ENCODE assay signal across 9 mouse cellular contexts in the genomic region with DNA sequence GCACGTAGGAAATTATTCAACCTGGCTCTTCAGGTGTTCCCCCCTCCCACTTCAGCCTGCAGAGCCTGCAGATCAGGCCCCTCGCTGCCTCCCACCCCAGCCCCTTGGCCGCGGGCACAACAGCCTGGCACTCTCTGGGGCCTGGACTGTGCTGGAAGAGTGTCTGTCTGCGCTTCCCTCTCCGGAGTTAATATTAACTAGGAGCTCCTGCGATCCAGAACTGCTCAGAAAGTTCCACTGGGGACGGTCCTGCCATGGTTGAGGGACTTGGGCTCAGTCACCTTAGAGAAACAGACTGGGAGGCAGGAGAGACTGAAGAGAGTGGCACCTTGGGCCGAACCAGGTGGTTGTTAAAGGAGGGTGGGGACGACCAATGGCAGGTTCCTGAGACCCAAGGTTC. TPM values are rescaled to one million over a fixed set of nuclear protein-coding genes. Genes with fewer than 3 reads are reported as not detected.
DNase-seq lines count a peak whose midpoint lies in the region; ATAC-seq lines count a peak whose summit lies in the region.
"Had no signal": no experiment of that assay in that cellular context is flagged by ENCODE, and none has a peak within 500 bp of the region (broad histone marks: within the 10 kb centered on the region; RNA-seq: fewer than 3 reads in every experiment).

No protein-coding gene starts in this region.

- no peak for DNase-seq in lung, postnatal 14 days
- DNase-seq in retina, embryonic 14.5 days (ENCODE audit: low spot score): no peak
- no peak for DNase-seq in c-Kit-positive CD71-positive TER-119-positive erythroid progenitor cells, embryonic 14.5 days (ENCODE audit: low spot score)
- no peak for DNase-seq in left cerebral cortex, postnatal 4 days

- peaks cover 99% of the 10 kb centered on the region for H3K27me3 ChIP-seq in lung, embryonic 15.5 days
- H3K27me3 ChIP-seq in intestine, embryonic 16.5 days (replicated peaks; ENCODE audit: control insufficient read depth, insufficient read depth, low read length): peaks cover 88% of the 10 kb centered on the region
- peaks cover 100% of the 10 kb centered on the region for H3K27me3 ChIP-seq in liver, embryonic 12.5 days (replicated peaks)
- H3K27me3 ChIP-seq in stomach, embryonic 16.5 days (ENCODE audit: control insufficient read depth, insufficient read depth, low read length): peaks cover 96% of the 10 kb centered on the region

- no peaks in the 10 kb centered on the region for H3K9me3 ChIP-seq in lung, embryonic 15.5 days
- H3K9me3 ChIP-seq in intestine, embryonic 16.5 days (ENCODE audit: control insufficient read depth, low read length): no peaks in the 10 kb centered on the region
- H3K9me3 ChIP-seq in liver, embryonic 12.5 days (replicated peaks): no peaks in the 10 kb centered on the region
- H3K9me3 ChIP-seq in stomach, embryonic 16.5 days (replicated peaks; ENCODE audit: control insufficient read depth, low read length): no peaks in the 10 kb centered on the region

- intact Hi-C loops in left cerebral cortex, postnatal 4 days (cut with DNase I): loop anchor here (10.0 kb wide), 1 partner anchor 731 kb away; the partner anchor contains the start of gene Rnf32

- H3K36me3 ChIP-seq in lung, embryonic 15.5 days: no peaks in the 10 kb centered on the region
- no peaks in the 10 kb centered on the region for H3K36me3 ChIP-seq in intestine, embryonic 16.5 days (ENCODE audit: control insufficient read depth, insufficient read depth, low read length)
- H3K36me3 ChIP-seq in liver, embryonic 12.5 days: no peaks in the 10 kb centered on the region
- H3K36me3 ChIP-seq in stomach, embryonic 16.5 days (ENCODE audit: control insufficient read depth, insufficient read depth, low read length): no peaks in the 10 kb centered on the region

- ATAC-seq in lung, embryonic 15.5 days (ENCODE audit: borderline replicate concordance, extremely low read depth, low FRiP score, low TSS enrichment): 0 out of 2 replicates have a peak, but pooled peaks have one; percentile 4
- peak; percentile 65 for ATAC-seq in intestine, embryonic 16.5 days
- ATAC-seq in liver, embryonic 12.5 days: no peak; the same call in 1 of the 2 replicates
- ATAC-seq in stomach, embryonic 16.5 days (ENCODE audit: insufficient read depth, low FRiP score): 0 out of 2 replicates have a peak, but pooled peaks have one; percentile 12

- peak overlapping the region; percentile 67 for H3K4me2 ChIP-seq in lung, embryonic 15.5 days
- H3K4me2 ChIP-seq in intestine, embryonic 16.5 days (ENCODE audit: low read depth, low read length): peak overlapping the region; percentile 75
- peak overlapping the region; percentile 63 for H3K4me2 ChIP-seq in liver, embryonic 12.5 days
- peak overlapping the region; percentile 66 for H3K4me2 ChIP-seq in stomach, embryonic 16.5 days (ENCODE audit: low read depth, low read length)

- H3K27ac ChIP-seq in lung, embryonic 15.5 days: peak overlapping the region; percentile 97
- H3K27ac ChIP-seq in intestine, embryonic 16.5 days (ENCODE audit: low read length): peak overlapping the region; percentile 84
- no peak overlapping the region for H3K27ac ChIP-seq in liver, embryonic 12.5 days
- peak overlapping the region; percentile 88 for H3K27ac ChIP-seq in stomach, embryonic 16.5 days (ENCODE audit: low read length)

- WGBS in lung, embryonic 15.5 days: 2% methylated on average over 10 of the region's 10 CpGs
- 3% methylated on average over 10 of the region's 10 CpGs for WGBS in intestine, embryonic 16.5 days
- WGBS in liver, embryonic 12.5 days (ENCODE audit: insufficient replicate concordance): 2% methylated on average over 10 of the region's 10 CpGs
- WGBS in stomach, embryonic 16.5 days: 2% methylated on average over 10 of the region's 10 CpGs

- peak overlapping the region; percentile 54 for H3K4me3 ChIP-seq in lung, embryonic 15.5 days
- peak overlapping the region; percentile 57 for H3K4me3 ChIP-seq in intestine, embryonic 16.5 days (ENCODE audit: low read length)
- no peak overlapping the region for H3K4me3 ChIP-seq in liver, embryonic 12.5 days
- peak overlapping the region; percentile 57 for H3K4me3 ChIP-seq in stomach, embryonic 16.5 days (replicated peaks; ENCODE audit: low read length)

- H3K4me1 ChIP-seq in lung, embryonic 15.5 days: peaks cover 31% of the 10 kb centered on the region
- peaks cover 4% of the 10 kb centered on the region; the same call in 1 of the 2 replicates for H3K4me1 ChIP-seq in intestine, embryonic 16.5 days (ENCODE audit: control insufficient read depth, insufficient read depth, low read length)
- no peaks in the 10 kb centered on the region for H3K4me1 ChIP-seq in liver, embryonic 12.5 days
- H3K4me1 ChIP-seq in stomach, embryonic 16.5 days (ENCODE audit: control insufficient read depth, insufficient read depth, low read length): peaks cover 23% of the 10 kb centered on the region

- H3K9ac ChIP-seq in lung, embryonic 15.5 days: peak overlapping the region; percentile 61
- H3K9ac ChIP-seq in intestine, embryonic 16.5 days (ENCODE audit: low read depth, low read length): peak overlapping the region; percentile 71
- no peak overlapping the region for H3K9ac ChIP-seq in liver, embryonic 12.5 days
- peak overlapping the region; percentile 77 for H3K9ac ChIP-seq in stomach, embryonic 16.5 days (ENCODE audit: low read length)

RNA-seq across cellular contexts. Expression of gene Shh, which starts 3.4 kb away (rescaled TPM):
- 12.0 and 12.6 TPM in 2 replicates for polyA plus RNA-seq in lung, embryonic 15.5 days (2015; fragmentation: Nextera tagmentation; extraction: Ambion mirVana)
- polyA plus RNA-seq in intestine, embryonic 16.5 days (2015; fragmentation: Nextera tagmentation; extraction: Ambion mirVana): 2.8 TPM in 2 replicates
- polyA plus RNA-seq in liver, embryonic 12.5 days (2016; fragmentation: Nextera tagmentation; extraction: Ambion mirVana): not detected in 2 replicates
- 3.4 and 4.1 TPM in 2 replicates for polyA plus RNA-seq in stomach, embryonic 16.5 days (2015; fragmentation: Nextera tagmentation; extraction: Ambion mirVana)
- total RNA-seq in left cerebral cortex, postnatal 4 days (2021): 1 to 10 TPM; 1.9 to 2.6 TPM
- total RNA-seq: ES-E14 had no signal
